Mouse (Mus musculus): Measurements from ENCODE around the gene Ccdc71.

Gene Ccdc71

DNA sequence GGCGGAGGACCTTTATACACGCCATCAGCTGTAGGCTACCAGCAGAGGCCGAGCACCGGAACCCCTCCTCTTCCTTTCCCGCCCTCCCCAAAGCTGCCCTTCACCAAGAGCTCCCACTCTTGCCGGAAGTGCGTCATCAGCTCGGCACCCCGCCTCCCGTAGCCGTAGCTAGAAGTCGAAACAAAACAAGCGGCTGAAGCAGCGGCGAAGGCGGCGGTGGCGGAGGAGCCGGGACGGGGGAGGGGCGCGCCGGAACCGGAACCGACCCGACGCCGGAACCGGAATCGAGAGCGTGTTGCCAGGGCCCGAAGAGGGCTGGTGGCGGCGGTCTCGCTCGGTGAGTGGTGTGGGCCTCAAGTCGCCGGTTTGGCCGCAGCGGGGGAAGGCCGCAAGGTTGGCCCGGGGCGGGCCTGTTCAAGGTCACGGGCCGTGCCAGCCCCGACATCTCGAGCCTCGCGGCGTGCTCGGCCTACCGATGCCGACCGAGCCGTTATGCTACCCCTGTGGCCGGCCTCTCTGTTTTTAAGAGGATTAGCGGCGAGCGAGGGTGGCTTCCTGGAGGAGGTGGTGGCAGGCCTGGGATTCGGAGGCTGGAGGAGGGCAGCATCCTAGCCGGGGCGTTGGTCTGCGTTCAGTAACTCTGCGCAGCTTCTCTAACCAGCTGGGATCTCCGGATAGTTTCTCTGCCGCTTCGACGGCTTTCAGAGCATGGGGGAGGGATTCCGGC lies 30.4 kb downstream of the Ccdc71 start, which contains the start of gene Usp19:
Usp19 (plus strand) TSS at position 44 of the 727 bp plus-strand sequence.
- peak; percentile 96 to 98 for DNase-seq

- no peak for DNase-seq
Measured at GRCm38 (mm10) chr9:108491286-108491580, 30.9 kb downstream of the Ccdc71 start.

- no peak for DNase-seq
Measured at GRCm38 (mm10) chr9:108492043-108492750, 31.9 kb downstream of the Ccdc71 start.

DNA sequence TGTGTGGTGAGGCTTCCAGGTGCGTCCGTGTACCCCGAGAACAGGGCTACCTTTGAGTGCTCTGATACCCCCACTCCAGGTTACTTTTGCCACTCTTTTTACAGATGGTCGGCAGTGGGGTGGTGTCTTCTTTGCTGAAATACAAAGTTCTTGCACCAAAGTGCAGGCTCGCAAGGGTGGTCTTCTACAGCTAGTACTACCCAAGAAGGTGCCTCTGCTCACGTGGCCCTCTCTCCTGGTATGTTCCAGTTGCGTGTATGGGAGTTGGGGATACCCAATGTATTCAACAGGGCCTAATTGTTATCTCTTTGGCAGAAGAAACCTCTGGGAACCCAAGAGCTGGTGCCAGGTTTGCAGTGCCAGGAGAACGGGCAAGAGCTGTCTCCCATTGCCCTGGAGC lies 32.9 kb downstream of the Ccdc71 start:
- peak in 1 of 2 experiments; percentile 15 for DNase-seq

DNA sequence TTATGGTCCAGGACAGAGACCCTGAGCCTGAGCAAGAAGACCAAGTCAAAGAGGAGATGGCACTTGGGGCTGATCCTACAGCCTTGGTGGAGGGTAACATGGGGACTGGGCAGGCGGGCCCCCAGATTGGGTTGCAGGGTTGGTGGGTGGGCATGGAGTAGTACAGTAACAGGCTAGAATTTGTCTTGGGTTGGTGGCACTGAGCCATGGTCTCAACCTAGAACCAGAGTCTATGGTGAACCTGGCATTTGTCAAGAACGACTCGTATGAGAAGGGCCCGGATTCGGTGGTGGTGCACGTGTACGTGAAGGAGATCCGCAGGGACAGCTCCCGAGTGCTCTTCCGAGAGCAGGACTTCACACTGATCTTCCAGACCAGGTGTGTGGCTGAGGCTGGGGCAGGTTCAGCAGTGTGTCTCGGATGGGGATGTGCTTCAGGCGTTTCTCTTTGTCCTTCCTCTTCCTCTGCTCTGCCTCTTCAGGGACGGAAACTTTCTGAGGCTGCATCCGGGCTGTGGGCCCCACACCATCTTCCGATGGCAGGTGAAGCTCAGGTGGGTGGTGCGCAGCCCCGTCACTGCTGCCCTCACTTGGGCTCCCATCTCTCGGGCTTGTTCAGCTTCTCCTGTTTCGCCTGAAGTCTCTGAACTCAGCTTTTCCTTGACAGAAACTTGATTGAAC lies 34.0 kb downstream of the Ccdc71 start:
- DNase-seq: peak in 1 of 2 experiments; percentile 16

- peak in 1 of 2 experiments; percentile 23 for DNase-seq
Measured at GRCm38 (mm10) chr9:108494905-108495304, 34.6 kb downstream of the Ccdc71 start.

DNA sequence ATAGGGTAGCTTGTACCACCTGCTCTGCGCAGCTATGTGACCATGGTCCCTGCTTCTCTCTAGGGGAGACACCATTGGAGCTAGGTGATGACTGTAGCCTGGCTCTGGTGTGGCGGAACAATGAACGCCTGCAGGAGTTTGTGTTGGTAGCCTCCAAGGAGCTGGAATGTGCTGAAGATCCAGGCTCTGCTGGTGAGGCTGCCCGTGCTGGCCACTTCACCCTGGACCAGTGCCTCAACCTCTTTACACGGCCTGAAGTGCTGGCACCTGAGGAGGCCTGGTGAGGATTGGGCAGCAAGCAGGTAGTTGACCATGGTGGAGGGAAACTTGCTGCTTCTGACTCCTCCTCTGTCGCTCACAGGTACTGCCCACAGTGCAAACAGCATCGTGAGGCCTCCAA lies 38.9 kb downstream of the Ccdc71 start:
- no peak for DNase-seq

DNA sequence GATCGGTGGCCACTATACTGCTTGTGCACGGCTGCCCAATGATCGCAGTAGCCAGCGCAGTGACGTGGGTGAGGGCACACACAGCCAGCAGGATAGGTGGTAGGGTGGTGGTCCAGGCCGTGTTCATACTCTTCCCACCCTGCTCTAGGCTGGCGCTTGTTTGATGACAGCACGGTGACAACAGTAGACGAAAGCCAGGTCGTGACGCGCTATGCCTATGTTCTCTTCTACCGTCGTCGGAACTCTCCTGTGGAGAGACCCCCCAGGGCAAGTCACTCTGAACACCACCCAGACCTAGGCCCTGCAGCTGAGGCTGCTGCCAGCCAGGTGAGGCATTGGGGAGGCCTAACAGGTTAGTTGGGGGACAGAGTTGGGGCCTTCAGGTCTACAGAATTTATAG lies 39.6 kb downstream of the Ccdc71 start:
- DNase-seq: no peak

DNA sequence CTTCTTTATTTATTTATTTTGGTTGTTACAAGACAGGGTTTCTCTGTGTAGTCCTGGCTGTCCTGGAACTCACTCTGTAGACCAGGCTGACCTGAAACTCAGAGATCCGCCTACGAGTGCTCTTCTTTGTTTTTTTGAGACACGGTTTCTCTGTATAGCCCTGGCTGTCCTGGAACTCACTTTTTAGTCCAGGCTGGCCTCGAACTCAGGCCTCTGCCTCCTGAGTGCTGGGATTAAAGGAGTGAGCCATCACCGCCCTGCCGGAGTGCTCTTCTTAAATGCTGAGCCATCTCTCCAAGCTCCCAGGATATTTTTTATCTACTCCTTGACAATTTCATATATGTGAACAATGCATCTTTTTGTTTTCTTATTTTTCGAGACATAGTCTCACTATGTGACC lies 46.6 kb downstream of the Ccdc71 start:
- DNase-seq: no peak

GRCm38 (mm10) chr9:108507619-108508434 lies 47.5 kb downstream of the Ccdc71 start, which contains the start of gene Qars:
Gene Qars (plus strand): TSS chr9:108507706.
- DNase-seq: peak; percentile 95 to 97

GRCm38 (mm10) chr9:108508776-108509175 lies 48.4 kb downstream of the Ccdc71 start:
- no peak for DNase-seq

Data from lung, postnatal 4 days (tissue).